Mouse (Mus musculus): ENCODE results near the gene Rufy1. TPM values are rescaled to one million over a fixed set of nuclear protein-coding genes. Genes with fewer than 3 reads are reported as not detected.

Gene Rufy1
- total and polyA plus RNA-seq, 3 experiments = 17.8 to 18.4 TPM; not detected in 1

GRCm38 (mm10) chr11:50355395-50355794 lies 75.5 kb downstream of the Rufy1 start (continued):
- TF ChIP-seq TAL1 (IDR thresholded peaks at IDR 0.05; ENCODE audit: low read length) (peak; percentile 56), HCFC1 (IDR thresholded peaks at IDR 0.05; ENCODE audit: low read depth, low read length) (peak; percentile 54), NRF1 (IDR thresholded peaks at IDR 0.05; ENCODE audit: insufficient read depth, low read depth, low read length, poor library complexity, severe bottlenecking) (no peak), GABPA (IDR thresholded peaks at IDR 0.05; ENCODE audit: low read depth, low read length) (no peak), SMC3 (IDR thresholded peaks at IDR 0.05; ENCODE audit: low read depth, low read length) (no peak), KAT2A (conservative IDR thresholded peaks at IDR 0.05; ENCODE audit: low read depth, low read length) (no peak), USF1 (IDR thresholded peaks at IDR 0.05; ENCODE audit: low read depth, low read length) (peak; percentile 93), CTCF (IDR thresholded peaks at IDR 0.05 in 2 of 3, conservative IDR thresholded peaks at IDR 0.05 in 1 of 3; ENCODE audit: control insufficient read depth in 1 of 3, insufficient read depth in 1 of 3, low read depth in 2 of 3, low read length in 3 of 3, poor library complexity in 1 of 3, severe bottlenecking in 1 of 3) (no peak), MAZ (IDR thresholded peaks at IDR 0.05; ENCODE audit: low read depth, low read length) (no peak)

DNA sequence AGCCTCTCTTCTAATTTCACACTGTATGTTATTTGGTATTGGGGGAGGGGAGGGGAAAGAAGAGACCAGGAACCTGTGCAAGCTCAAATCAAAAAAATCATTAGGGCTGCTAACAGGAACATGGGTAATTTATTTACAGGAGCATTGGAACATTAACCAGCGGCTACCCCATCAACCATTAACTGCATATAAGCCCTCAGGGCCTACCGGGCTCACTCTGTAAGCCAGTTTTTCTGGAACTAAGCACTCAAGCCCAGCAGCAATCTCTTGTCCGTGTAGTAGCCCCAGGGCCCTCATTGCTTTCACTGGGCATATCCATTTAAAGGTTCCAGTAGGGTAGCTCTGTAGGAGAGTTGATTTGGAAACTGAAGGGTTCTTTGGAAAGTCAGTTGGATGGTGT lies 76.1 kb downstream of the Rufy1 start:
- peaks cover 11 to 26% of the 10 kb centered on the region in 2 experiments; a peak in 3 of 4 replicates for H3K4me1 ChIP-seq (ENCODE audit: control insufficient read depth in 1 of 2, insufficient read depth in 2 of 2, low read length in 2 of 2)
- H3K27me3 ChIP-seq (ENCODE audit: control insufficient read depth in 1 of 2, insufficient read depth in 2 of 2, low read length in 2 of 2) = no peaks in the 10 kb centered on the region
- no peak overlapping the region for H3K9ac ChIP-seq (ENCODE audit: control insufficient read depth, low read depth, low read length, poor library complexity, severe bottlenecking)
- H3K27ac ChIP-seq (ENCODE audit: control insufficient read depth, low read depth, low read length) = peak overlapping the region; percentile 40; the same call in 1 of the 2 replicates
- DNase-seq (ENCODE audit: low read depth, low spot score) = no peak
- peaks cover 7% of the 10 kb centered on the region; the same call in 1 of the 2 replicates for H3K79me2 ChIP-seq (ENCODE audit: control insufficient read depth, insufficient read depth, low read length, poor library complexity)
- no peak overlapping the region for H3K4me3 ChIP-seq (ENCODE audit: control insufficient read depth in 1 of 2, insufficient read depth in 1 of 2, low read depth in 2 of 2, low read length in 2 of 2)
- peaks cover 0 to 15% of the 10 kb centered on the region in 2 experiments; a peak in 2 of 4 replicates for H3K36me3 ChIP-seq (ENCODE audit: control insufficient read depth in 1 of 2, insufficient read depth in 2 of 2, low read length in 2 of 2)
- TF ChIP-seq JUND (IDR thresholded peaks at IDR 0.05; ENCODE audit: low read depth, low read length) (no peak), MAZ (IDR thresholded peaks at IDR 0.05; ENCODE audit: low read depth, low read length) (0 out of 2 replicates have a peak, but pooled peaks have one; percentile 10)
- H3K9me3 ChIP-seq (replicated peaks; ENCODE audit: insufficient read depth, low read length) = no peaks in the 10 kb centered on the region

DNA sequence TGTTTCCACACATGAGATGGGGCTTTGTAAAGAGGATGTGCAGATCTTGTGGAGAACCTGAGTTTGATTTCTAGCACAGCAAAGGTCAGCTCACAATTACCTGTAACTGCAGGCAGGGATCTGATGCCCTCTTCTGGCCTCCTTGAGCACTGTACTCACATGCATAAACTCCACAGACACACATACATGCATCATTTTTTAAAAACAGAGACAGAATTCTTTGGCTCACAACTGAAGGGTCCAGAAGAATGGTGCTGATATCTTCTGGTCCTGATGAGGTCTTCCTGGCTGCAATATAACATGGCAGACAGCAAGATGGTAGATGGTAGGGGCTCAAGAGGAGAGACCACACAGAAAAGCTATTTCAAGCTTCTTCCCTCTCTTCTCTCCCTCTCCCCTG lies 76.8 kb downstream of the Rufy1 start, which contains the start of gene Cby3:
Gene Cby3, plus strand, starts transcription at position 301 of the 400 bp plus-strand sequence.
- H3K27me3 ChIP-seq (ENCODE audit: control insufficient read depth in 1 of 2, insufficient read depth in 2 of 2, low read length in 2 of 2) = no peaks in the 10 kb centered on the region
- H3K4me1 ChIP-seq (ENCODE audit: control insufficient read depth in 1 of 2, insufficient read depth in 2 of 2, low read length in 2 of 2) = peaks cover 10 to 23% of the 10 kb centered on the region in 2 experiments; a peak in 3 of 4 replicates
- no peaks in the 10 kb centered on the region for H3K9me3 ChIP-seq (replicated peaks; ENCODE audit: insufficient read depth, low read length)
- H3K9ac ChIP-seq (ENCODE audit: control insufficient read depth, low read depth, low read length, poor library complexity, severe bottlenecking) = no peak within 1 kb of the TSS
- peaks cover 0 to 13% of the 10 kb centered on the region in 2 experiments; a peak in 1 of 4 replicates for H3K36me3 ChIP-seq (ENCODE audit: control insufficient read depth in 1 of 2, insufficient read depth in 2 of 2, low read length in 2 of 2)
- TF ChIP-seq RCOR1 (IDR thresholded peaks at IDR 0.05; ENCODE audit: low read depth, low read length) (no peak), USF2 (IDR thresholded peaks at IDR 0.05; ENCODE audit: borderline replicate concordance in 1 of 2, insufficient read depth in 1 of 2, low read depth in 1 of 2, low read length in 2 of 2) (no peak), ZKSCAN1 (IDR thresholded peaks at IDR 0.05; ENCODE audit: low read depth, low read length) (no peak), TAL1 (IDR thresholded peaks at IDR 0.05; ENCODE audit: low read length) (no peak), CHD1 (IDR thresholded peaks at IDR 0.05; ENCODE audit: low read depth, low read length) (no peak), BHLHE40 (IDR thresholded peaks at IDR 0.05; ENCODE audit: borderline replicate concordance, low read depth, low read length) (no peak), ETS1 (IDR thresholded peaks at IDR 0.05; ENCODE audit: low read depth, low read length) (no peak), NRF1 (IDR thresholded peaks at IDR 0.05; ENCODE audit: insufficient read depth, low read depth, low read length, poor library complexity, severe bottlenecking) (no peak), KAT2A (conservative IDR thresholded peaks at IDR 0.05; ENCODE audit: low read depth, low read length) (no peak), ZC3H11A (IDR thresholded peaks at IDR 0.05; ENCODE audit: low read depth, low read length) (0 out of 2 replicates have a peak, but pooled peaks have one; percentile 5), CTCF (IDR thresholded peaks at IDR 0.05 in 2 of 3, conservative IDR thresholded peaks at IDR 0.05 in 1 of 3; ENCODE audit: control insufficient read depth in 1 of 3, insufficient read depth in 1 of 3, low read depth in 2 of 3, low read length in 3 of 3, poor library complexity in 1 of 3, severe bottlenecking in 1 of 3) (peak in 2 of 3 experiments; percentile 31 to 43; a peak in 3 of 6 replicates), HCFC1 (IDR thresholded peaks at IDR 0.05; ENCODE audit: low read depth, low read length) (no peak), MEF2A (IDR thresholded peaks at IDR 0.05; ENCODE audit: extremely low read depth, insufficient replicate concordance, low read depth, low read length, poor library complexity, severe bottlenecking) (no peak), MAZ (IDR thresholded peaks at IDR 0.05; ENCODE audit: low read depth, low read length) (no peak), GABPA (IDR thresholded peaks at IDR 0.05; ENCODE audit: low read depth, low read length) (no peak), SIN3A (IDR thresholded peaks at IDR 0.05; ENCODE audit: low read length) (no peak), MYB (IDR thresholded peaks at IDR 0.05; ENCODE audit: low read depth, low read length) (no peak), NELFE (IDR thresholded peaks at IDR 0.05; ENCODE audit: low read depth, low read length) (no peak), RAD21 (IDR thresholded peaks at IDR 0.05; ENCODE audit: low read depth, low read length) (peak; percentile 28), ELF1 (IDR thresholded peaks at IDR 0.05; ENCODE audit: low read depth, low read length) (no peak), TCF12 (IDR thresholded peaks at IDR 0.05; ENCODE audit: low read depth, low read length) (no peak), POLR2AphosphoS5 (IDR thresholded peaks at IDR 0.05; ENCODE audit: borderline replicate concordance, low read depth, low read length) (no peak)
- H3K4me3 ChIP-seq (ENCODE audit: control insufficient read depth in 1 of 2, insufficient read depth in 1 of 2, low read depth in 2 of 2, low read length in 2 of 2) = no peak within 1 kb of the TSS
- H3K79me2 ChIP-seq (ENCODE audit: control insufficient read depth, insufficient read depth, low read length, poor library complexity) = peaks cover 4% of the 10 kb centered on the region; the same call in 1 of the 2 replicates
- H3K27ac ChIP-seq (ENCODE audit: control insufficient read depth, low read depth, low read length) = peak within 1 kb of the TSS; percentile 40
- DNase-seq (ENCODE audit: low read depth, low spot score) = peak; percentile 24
